Mouse (Mus musculus): ENCODE data around the gene Uhrf2.

Gene Uhrf2

DNA sequence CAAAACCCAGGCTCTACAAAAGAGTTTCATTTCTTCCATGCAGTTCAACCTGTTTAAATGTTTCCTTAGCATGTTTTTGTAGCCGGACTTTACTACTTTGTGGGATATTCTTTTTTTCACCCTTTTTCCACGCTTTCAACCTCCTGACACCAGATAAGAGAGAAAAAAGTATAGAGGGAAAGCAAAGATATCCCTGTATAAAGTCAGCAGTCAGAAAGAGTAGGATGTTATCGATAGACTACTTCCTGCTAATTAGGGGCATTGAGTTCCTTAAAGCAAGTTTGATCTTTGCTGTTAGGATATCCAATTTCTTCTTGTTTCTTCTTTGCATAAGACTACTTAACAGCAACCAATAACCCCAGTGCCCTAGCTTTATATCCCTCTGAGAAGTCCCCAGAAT lies 21.2 kb downstream of the Uhrf2 start:
- no peak for DNase-seq

- no peak for DNase-seq
Measured at GRCm38 (mm10) chr19:30054218-30054617, 23.9 kb downstream of the Uhrf2 start.

DNA sequence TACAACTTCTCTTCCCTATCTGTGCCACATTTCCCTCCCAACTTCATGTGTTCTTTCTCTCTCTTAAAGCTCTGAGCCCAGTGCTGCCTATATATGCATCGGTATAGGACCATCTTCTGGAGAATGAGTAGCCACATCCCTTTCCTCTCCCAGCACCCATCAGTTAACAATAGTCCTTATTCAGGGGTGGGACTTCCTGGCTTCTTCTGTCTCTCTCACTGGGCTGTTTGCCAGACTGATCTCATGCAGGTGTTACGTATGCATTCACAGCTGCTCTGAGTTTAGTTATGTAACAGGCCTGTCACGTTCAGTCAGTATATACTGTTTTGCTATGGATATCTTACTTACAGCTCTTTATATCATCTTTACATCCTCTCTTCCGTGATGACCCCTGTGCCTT lies 35.5 kb downstream of the Uhrf2 start:
- no peak for DNase-seq

- DNase-seq = no peak
Measured at GRCm38 (mm10) chr19:30090163-30090562, 59.9 kb downstream of the Uhrf2 start.

DNA sequence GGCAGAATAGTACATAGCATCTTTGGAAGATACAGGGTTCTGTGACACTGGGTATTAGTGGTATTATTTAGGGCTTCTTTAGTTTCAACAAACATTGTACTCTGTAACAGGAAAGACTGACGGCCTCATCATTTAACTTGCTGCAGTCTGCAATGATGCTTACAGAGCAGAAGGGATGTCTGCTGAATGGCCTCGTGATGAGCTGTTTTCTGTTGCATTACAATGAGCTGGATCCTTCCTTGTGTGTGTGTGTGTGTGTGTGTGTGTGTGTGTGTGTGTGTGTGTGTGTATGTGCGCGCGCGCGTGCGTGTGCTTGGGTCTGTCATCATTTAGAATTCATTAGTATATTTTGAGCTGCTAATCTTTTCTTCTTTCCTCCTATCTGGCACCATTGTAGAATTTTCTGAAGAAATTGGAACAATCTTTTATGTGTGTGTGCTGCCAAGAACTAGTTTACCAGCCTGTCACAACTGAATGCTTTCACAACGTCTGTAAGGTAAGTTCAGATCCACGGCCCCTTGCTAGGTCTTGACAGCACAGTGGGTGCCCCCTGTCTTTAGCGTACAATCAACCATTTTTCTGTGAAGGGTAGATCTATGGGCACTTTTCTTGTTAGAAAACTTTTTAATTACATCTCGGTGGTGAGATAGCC lies 61.5 kb downstream of the Uhrf2 start:
- DNase-seq = no peak

DNA sequence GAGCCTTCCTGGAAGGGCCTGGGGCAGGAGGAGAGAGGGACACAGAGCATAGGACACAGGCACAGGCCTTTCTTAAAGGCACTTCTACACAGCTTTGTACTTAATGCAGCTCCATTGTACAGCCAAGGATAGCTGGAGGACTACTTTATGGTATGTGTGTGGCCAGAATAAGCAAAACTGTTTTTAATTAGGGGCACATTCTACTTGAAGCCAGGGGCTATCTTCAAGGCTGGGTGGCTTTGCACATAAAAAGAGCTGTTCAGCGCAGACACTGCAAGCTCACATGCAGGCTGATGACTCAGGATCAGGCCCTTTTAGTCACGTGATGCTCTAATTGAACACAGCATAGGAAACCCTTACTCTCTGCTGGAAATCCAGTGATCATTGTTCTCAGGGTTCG lies 65.9 kb downstream of the Uhrf2 start:
- no peak for DNase-seq

DNA sequence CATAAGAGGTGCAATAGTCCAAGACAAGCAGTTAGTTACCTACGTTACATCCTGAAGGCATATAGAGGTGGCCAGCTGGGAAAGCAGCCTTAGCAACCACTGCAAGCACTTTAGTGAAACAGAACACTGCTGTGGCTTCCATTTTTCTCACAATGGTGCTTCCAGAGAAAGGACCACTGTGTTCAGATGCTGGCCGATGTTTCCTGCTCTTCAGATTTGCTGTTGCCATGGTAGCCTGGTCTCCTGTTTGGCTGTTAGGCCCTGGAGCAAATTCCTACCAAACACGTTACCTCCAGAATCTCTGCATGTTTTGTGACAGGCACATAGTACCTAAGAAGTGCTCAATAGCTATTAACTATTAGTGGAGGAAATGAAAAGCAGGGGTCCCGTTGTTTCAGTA lies 66.7 kb downstream of the Uhrf2 start:
- DNase-seq = no peak

DNA sequence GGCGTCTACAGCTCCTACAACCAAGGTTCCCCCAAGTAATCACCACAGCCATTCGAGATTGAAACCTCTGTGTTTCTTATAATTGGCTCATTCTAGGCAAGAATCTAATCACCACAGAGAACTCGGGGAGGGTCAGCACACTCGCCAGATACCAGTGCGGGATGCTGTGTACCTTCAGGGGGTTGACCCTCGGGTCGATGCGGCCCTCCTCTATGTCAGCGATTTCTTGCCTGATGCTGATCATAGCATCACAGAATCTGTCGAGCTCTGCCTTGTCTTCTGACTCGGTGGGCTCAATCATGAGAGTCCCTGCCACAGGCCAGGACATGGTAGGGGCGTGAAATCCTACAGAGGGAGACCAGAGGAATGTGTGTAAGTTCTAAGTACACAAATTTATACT lies 70.3 kb downstream of the Uhrf2 start:
- no peak for DNase-seq

DNA sequence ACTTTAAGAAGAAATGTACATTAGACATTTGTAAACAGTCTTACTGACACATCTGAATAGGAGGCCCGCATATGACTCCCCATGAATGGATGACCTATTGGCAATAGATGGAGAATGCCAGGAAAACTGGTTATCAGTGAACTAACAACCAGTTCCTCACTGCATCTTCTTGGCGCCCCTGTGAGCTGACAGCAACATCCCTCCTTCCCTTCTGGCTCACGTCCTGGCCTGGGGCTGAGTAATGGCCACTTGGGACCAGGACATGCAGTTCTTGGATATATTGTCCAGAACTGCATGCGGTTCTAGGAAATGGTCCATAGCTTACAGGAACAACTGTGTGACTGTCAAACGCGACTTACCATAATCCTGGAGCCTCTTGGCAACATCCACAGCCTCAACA lies 72.3 kb downstream of the Uhrf2 start:
- DNase-seq = no peak

DNA sequence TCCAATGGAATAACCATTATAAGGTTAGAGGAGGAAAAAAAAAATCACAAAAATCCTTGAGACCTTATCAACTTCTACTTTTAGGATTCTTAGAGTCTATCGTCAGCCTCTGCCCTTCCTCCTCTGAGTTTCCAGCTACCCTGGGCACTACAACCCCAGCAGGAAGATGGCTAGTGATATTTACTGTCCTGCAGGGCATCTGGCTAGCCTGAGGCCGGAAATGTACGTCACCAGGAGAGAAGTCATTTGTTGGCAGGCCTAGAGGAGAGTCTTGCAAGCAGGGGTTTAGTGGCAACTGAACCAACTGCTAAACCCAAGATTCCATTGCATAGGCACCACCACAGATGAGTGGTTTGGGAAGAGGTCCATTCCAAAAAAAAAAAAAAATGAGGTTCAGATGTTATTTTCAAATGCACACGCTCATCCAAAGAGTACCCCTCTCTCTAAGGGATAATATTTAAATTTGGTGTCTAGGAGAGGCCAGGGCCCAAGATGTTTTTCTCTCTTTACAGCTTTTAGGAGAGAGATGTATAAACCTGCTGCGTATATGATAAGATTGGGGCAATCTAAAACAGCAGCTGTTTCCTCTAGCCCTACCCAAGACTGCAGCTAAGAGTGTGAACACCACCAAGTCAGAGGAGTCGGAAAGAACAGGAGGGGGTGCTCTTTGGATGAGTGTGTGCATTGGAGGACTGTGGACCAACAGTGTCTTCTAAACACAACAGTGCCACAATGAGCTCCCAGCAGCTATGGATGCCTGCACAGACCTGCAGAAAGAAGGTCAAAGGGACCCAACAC lies 74.9 kb downstream of the Uhrf2 start:
- DNase-seq = no peak

GRCm38 (mm10) chr19:30107221-30107845 lies 77.0 kb downstream of the Uhrf2 start:
- DNase-seq = no peak

- no peak for DNase-seq
Measured at GRCm38 (mm10) chr19:30108616-30109015, 78.3 kb downstream of the Uhrf2 start.

DNA sequence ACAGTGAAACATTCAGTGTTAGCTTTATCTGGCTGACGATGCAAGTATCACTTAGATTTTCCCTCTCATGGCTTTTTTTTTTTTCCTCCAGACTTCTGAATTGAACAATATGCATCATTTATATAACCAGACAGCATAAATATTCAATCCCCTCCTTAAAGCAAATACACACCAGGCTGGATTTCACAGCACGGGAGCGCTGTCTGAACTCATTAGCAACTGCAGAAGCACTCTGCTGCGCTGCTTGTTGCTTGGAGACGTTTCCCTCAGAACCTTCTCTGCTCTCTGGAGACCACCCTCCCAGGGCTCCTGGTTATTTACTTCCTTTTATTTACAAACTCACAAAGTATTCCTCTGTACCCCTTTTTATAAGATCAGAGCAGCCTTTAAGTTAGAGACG lies 78.8 kb downstream of the Uhrf2 start:
- no peak for DNase-seq

GRCm38 (mm10) chr19:30111421-30111820 lies 81.1 kb downstream of the Uhrf2 start:
- no peak for DNase-seq

- DNase-seq = no peak
Measured at GRCm38 (mm10) chr19:30112961-30113688, 82.8 kb downstream of the Uhrf2 start.

DNA sequence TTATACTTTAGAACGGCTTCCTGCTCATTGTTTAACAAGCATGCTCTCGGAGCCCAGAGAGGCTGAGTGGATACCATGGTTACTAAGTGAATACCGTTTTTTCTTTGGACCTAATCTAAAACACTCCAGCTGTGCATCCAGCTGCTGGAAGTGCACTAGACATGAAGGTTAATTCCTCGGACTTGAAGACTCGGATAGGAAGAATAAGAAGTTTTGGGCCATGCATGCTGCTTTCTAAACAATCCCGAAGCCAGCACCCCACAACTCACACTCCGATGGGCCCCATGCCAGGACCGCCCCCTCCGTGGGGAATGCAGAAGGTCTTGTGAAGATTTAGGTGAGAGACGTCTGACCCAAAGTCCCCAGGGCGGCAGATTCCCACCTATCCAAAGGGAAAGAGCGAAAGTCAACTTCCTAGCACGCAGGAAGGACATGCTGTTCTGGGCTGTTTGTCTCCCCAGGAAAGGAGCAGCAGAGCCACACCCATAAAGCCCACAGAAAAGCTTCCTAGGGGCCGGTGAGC lies 84.7 kb downstream of the Uhrf2 start:
- DNase-seq = no peak

DNA sequence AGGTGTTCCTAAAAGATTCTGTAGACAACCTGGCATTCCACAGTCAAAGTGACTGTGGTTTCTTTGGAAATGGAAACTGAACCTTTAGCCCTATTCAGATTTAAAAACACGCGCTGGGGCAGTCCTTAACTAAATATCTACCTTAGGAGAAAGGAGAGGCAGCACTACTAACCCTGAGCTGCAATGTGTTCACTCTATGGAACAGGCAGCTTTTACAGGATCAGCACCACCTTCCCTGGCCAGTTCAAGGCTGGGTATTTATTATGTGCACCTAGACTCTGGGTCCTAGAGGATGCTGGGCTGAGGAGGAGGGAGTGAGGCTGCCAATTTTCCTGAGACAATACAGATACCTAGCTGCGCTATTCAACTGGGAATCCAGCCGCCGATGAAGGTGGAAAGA lies 85.3 kb downstream of the Uhrf2 start:
- DNase-seq = no peak

DNA sequence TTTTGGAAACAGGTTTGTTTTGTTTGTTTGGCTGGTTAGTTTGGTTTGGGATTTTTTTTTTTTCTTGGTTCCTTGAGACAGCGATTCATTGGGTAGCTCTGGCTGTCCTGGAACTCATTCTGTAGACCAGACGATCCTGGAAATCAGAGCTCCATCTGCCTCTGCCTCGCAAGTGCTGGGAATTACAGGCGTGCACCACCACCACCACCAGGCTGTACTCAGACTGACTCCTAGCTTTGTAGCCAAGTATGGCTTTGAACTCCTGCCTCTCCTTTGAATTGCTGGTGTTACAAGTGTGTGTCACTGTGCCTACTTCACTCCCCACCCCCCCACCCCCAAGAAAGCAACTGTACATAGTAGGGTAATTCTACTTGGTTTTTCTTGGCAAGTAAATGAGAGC lies 86.9 kb downstream of the Uhrf2 start:
- DNase-seq = no peak

- DNase-seq = no peak
Measured at GRCm38 (mm10) chr19:30117775-30118174, 87.5 kb downstream of the Uhrf2 start.

DNA sequence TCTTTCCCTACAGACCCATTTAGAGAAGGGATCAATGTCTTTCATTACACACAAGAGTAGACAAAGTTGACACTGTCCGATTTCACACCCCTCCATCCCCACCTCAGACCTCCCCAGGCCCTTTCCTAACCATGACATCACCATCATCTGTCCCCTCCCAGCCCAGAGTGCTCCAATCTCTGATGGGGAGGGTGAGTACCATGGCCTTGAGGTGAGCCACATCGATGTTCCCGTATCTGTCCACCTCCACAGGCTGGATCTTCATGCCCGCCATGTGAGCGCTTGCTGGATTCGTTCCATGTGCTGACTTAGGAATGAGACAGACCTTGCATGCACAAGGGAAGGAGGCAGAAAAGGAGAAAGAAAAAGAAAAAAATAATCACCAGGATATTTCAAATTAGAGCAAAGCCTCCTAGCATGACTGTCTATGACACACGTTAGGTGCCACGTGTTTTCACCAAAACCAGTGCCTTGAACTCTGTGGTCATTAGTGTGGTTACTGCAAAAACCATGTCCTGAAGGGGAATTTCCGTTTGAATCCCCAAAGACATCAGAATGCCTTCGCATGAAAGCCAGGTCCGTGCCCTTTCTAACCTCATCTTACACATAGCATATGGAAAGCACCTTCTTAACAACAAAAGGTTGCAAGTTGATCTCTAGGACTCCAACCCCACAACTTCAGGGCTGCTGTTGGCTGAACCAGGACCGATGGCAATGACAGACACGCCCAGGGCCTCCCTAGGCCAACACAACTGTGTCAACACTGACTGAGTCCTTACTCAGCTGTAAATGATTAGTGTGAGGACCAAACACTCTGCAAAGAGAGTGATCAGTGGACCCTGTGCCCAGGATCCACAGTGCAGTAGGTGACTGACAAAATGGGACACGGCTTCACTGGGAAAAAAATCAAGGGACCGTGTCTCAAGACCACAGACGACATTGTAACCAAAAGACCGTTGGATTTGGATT lies 88.3 kb downstream of the Uhrf2 start:
- no peak for DNase-seq

- DNase-seq = no peak
Measured at GRCm38 (mm10) chr19:30124999-30125669, 94.8 kb downstream of the Uhrf2 start.

GRCm38 (mm10) chr19:30125670-30126059 lies 95.4 kb downstream of the Uhrf2 start:
- no peak for DNase-seq

All from cerebellum, adult 9-10 months (tissue).